Mouse (Mus musculus): ENCODE data around the gene Eno1.
A peak's percentile ranks its signal among the peaks of the same experiment; 100 is the strongest.

DNA sequence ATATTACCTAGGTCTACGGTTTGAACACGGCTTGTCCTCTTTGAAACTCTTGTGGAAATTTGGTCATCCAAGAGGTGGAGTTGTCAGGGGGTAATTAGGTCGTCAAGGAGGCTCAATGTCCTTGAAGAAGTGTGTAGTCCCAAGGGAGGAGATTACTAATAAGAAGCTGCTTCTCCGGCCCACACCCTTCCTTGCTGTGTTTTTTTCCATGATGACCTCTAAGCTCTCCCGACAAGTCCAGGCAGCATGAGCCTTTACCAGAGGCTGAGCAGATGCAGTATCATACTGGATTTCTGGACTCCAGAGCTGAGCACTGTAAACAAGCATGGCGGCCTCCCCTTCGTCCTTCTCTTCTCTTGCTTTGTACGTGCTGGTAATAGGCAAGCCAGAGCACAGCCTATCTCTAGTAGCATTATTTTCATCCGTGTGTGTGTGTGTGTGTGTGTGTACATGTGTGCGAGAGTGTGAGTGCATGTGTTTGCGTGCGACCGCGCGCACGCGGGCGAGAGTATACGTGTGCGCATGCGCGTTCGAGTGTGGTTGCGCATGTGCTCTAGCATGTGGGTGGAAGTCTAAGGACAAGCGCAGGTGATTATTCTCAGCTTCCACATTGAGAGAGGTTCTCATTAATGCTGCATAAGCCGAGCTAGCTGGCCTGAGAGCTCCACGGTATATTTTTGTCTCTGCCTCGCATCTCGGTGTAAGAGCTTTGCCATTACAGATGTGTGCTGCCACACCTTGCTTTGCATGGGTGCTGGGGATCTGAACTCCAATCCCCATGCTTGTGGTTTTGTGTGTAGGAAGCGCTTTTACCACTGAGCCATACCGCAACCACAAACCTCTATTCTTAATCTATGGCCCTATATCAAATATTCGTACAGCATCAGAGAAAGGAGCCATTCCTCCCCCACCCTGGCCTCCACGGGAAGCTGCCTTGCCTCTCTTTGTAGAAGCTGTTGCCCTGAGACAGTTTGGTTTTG lies 32.4 kb downstream of the Eno1 start:
- TF ChIP-seq POLR2A (IDR thresholded peaks at IDR 0.05; ENCODE audit: control insufficient read depth in 1 of 2, insufficient read depth in 1 of 2, low read depth in 1 of 2, low read length in 2 of 2, poor library complexity in 1 of 2) (peak in 1 of 2 experiments; percentile 67; a peak in 2 of 4 replicates), E2F4 (IDR thresholded peaks at IDR 0.05; ENCODE audit: borderline replicate concordance, low read depth, low read length) (no peak), CHD1 (IDR thresholded peaks at IDR 0.05; ENCODE audit: low read depth, low read length) (no peak), UBTF (IDR thresholded peaks at IDR 0.05; ENCODE audit: borderline replicate concordance, insufficient read depth, low read depth, low read length) (no peak), CHD2 (IDR thresholded peaks at IDR 0.05; ENCODE audit: low read length) (no peak), ETS1 (IDR thresholded peaks at IDR 0.05; ENCODE audit: low read depth, low read length) (0 out of 2 replicates have a peak, but pooled peaks have one; percentile 39), POLR2AphosphoS5 (IDR thresholded peaks at IDR 0.05; ENCODE audit: borderline replicate concordance, low read depth, low read length) (no peak), MAZ (IDR thresholded peaks at IDR 0.05; ENCODE audit: low read depth, low read length) (0 out of 2 replicates have a peak, but pooled peaks have one; percentile 37), MYB (IDR thresholded peaks at IDR 0.05; ENCODE audit: low read depth, low read length) (no peak)

Measured in MEL (cell line).